Mouse (Mus musculus) spleen, adult 2 months (tissue): ENCODE measurements around the gene Iqschfp. TPM values are rescaled to one million over a fixed set of nuclear protein-coding genes. Genes with fewer than 3 reads are reported as not detected.

Experiments used
- DNase-seq, 2 experiments: peaks; one replicate each; pipeline versions ENCODE4 v3.0.0 to v3.0.0-alpha.2; 2012 to 2021; ENCODE audit warnings: low spot score in 2 of 2, low read depth in 1 of 2
- H3K27ac ChIP-seq: fragments of 200-500 bp; 2 replicates; pipeline ENCODE4 v1.5.1; 2012; ENCODE audit warnings: low read length, inconsistent platforms; ENCODE audit not compliant: insufficient read depth
- H3K27me3 ChIP-seq: fragments of 200-500 bp; 2 replicates; pipeline ENCODE4 v1.6.1; 2012; ENCODE audit warnings: mild to moderate bottlenecking, moderate library complexity, low read length, inconsistent platforms; ENCODE audit not compliant: control insufficient read depth, insufficient read depth
- H3K36me3 ChIP-seq: fragments of 200-500 bp; 2 replicates; pipeline ENCODE4 v1.6.1; 2012; ENCODE audit warnings: mild to moderate bottlenecking, low read length, inconsistent platforms; ENCODE audit not compliant: control insufficient read depth, insufficient read depth
- H3K4me1 ChIP-seq: fragments of 200-500 bp; 2 replicates; pipeline ENCODE4 v1.6.1; 2011; ENCODE audit warnings: inconsistent platforms; ENCODE audit not compliant: control insufficient read depth, insufficient read depth, insufficient read length
- H3K4me3 ChIP-seq: fragments of 200-500 bp; 2 replicates; pipeline ENCODE4 v1.5.1; 2011; ENCODE audit warnings: mild to moderate bottlenecking, inconsistent platforms; ENCODE audit not compliant: insufficient read depth, insufficient read length; ENCODE audit errors: extremely low read depth
- CTCF ChIP-seq: fragments of 200-500 bp; IDR thresholded peaks from 2 replicates; pipeline ENCODE4 v1.5.1; 2011; ENCODE audit warnings: mild to moderate bottlenecking, inconsistent platforms; ENCODE audit not compliant: insufficient read depth, insufficient read length, insufficient replicate concordance; ENCODE audit errors: extremely low read depth
- POLR2A ChIP-seq: fragments of 200-500 bp; IDR thresholded peaks from 2 replicates; pipeline ENCODE4 v1.6.1; 2011; ENCODE audit warnings: low read depth, low read length, inconsistent platforms
- WGBS: fragments of 180-500 bp; shearing (Covaris S2); methylation state at CpG from one replicate; pipeline ENCODE4 v1.1.7; 2018; 5-methylcytosine and 5-hydroxymethylcytosine counted together
- polyA plus RNA-seq: library from polyadenylated mRNA; depleted of rRNA; stranded (reverse); fragments of >200 nt; gene quantifications from 2 replicates; pipeline ENCODE4 v1.2.3, GENCODE M21; 2012; rRNA removed

The Iqschfp gene
- polyA plus RNA-seq, 1 experiment: not detected

GRCm38 (mm10) chr3:68664337-68664736, 772.3 kb downstream of the Iqschfp start:
- Histone ChIP-seq H3K4me3 (no peak overlapping the region), H3K4me1 (no peaks in the 10 kb centered on the region), H3K27me3 (no peaks in the 10 kb centered on the region), H3K36me3 (no peaks in the 10 kb centered on the region), H3K27ac (no peak overlapping the region)
- no peak for TF ChIP-seq POLR2A
- TF ChIP-seq CTCF: no peak
- DNase-seq: no peak
- WGBS: 91% methylated on average over 6 of the region's 6 CpGs

GRCm38 (mm10) chr3:68666377-68666776, 774.3 kb downstream of the Iqschfp start:
- Histone ChIP-seq H3K27me3 (no peaks in the 10 kb centered on the region), H3K36me3 (no peaks in the 10 kb centered on the region), H3K27ac (no peak overlapping the region), H3K4me1 (no peaks in the 10 kb centered on the region), H3K4me3 (no peak overlapping the region)
- DNase-seq: no peak
- TF ChIP-seq POLR2A (no peak), CTCF (no peak)
- 45% methylated on average over 7 of the region's 7 CpGs for WGBS

GRCm38 (mm10) chr3:68667852-68668251, 775.8 kb downstream of the Iqschfp start:
- no peak overlapping the region for H3K27ac ChIP-seq
- 94% methylated on average over 1 of the region's 1 CpGs for WGBS
- H3K4me1 ChIP-seq: no peaks in the 10 kb centered on the region
- H3K36me3 ChIP-seq: no peaks in the 10 kb centered on the region
- TF ChIP-seq CTCF: no peak
- no peak for TF ChIP-seq POLR2A
- H3K4me3 ChIP-seq: no peak overlapping the region
- no peak for DNase-seq
- no peaks in the 10 kb centered on the region for H3K27me3 ChIP-seq

GRCm38 (mm10) chr3:68669418-68669974, 777.5 kb downstream of the Iqschfp start:
- H3K4me3 ChIP-seq: no peak overlapping the region
- no peak overlapping the region for H3K27ac ChIP-seq
- H3K36me3 ChIP-seq: no peaks in the 10 kb centered on the region
- TF ChIP-seq CTCF (no peak), POLR2A (no peak)
- no peaks in the 10 kb centered on the region for H3K4me1 ChIP-seq
- WGBS: 83% methylated on average over 5 of the region's 5 CpGs
- no peak for DNase-seq
- H3K27me3 ChIP-seq: no peaks in the 10 kb centered on the region

GRCm38 (mm10) chr3:68674721-68675120, 782.7 kb downstream of the Iqschfp start:
- DNase-seq: no peak

GRCm38 (mm10) chr3:68675216-68675835, 783.3 kb downstream of the Iqschfp start:
- 88% methylated on average over 12 of the region's 12 CpGs for WGBS
- Histone ChIP-seq H3K4me3 (no peak overlapping the region), H3K36me3 (no peaks in the 10 kb centered on the region), H3K27me3 (no peaks in the 10 kb centered on the region), H3K4me1 (no peaks in the 10 kb centered on the region; the same call in 1 of the 2 replicates), H3K27ac (no peak overlapping the region)
- DNase-seq: no peak
- TF ChIP-seq CTCF: no peak
- TF ChIP-seq POLR2A: no peak

More at GRCm38 (mm10) chr3:68674721-68675120, 782.7 kb downstream of the Iqschfp start:
- TF ChIP-seq POLR2A (no peak), CTCF (no peak)
- Histone ChIP-seq H3K27me3 (no peaks in the 10 kb centered on the region), H3K4me1 (no peaks in the 10 kb centered on the region; the same call in 1 of the 2 replicates), H3K4me3 (no peak overlapping the region), H3K27ac (no peak overlapping the region), H3K36me3 (no peaks in the 10 kb centered on the region)
- 92% methylated on average over 2 of the region's 2 CpGs for WGBS

Other genes with a start within 250 kb of the Iqschfp start
- not detected in 2 replicates for gene Iqcj, start within 50 bp of the Iqschfp start, polyA plus RNA-seq
- gene Schip1, start 172.6 kb downstream of the Iqschfp start, polyA plus RNA-seq: 3.7 and 4.5 TPM in 2 replicates